Mouse (Mus musculus) neural tube, embryonic 14.5 days (tissue): ENCODE data around the gene Alg9. TPM values are rescaled to one million over a fixed set of nuclear protein-coding genes. Genes with fewer than 3 reads are reported as not detected.

ENCODE experiments used
- ATAC-seq: fragments of 200-750 bp; cut with Nextera tagmentation; 2 replicates; pipeline ENCODE4 v1.8.0; 2017; ENCODE audit warnings: low read depth, mild to moderate bottlenecking, moderate TSS enrichment, moderate library complexity
- H3K27ac ChIP-seq: fragments of 300-500 bp; sonication (generic); 2 replicates; pipeline ENCODE4 v1.5.1; 2014; ENCODE audit warnings: low read depth, mild to moderate bottlenecking, control low read depth, low read length, moderate library complexity, mixed read lengths
- H3K27me3 ChIP-seq: fragments of 300-500 bp; sonication (generic); 2 replicates; pipeline ENCODE4 v1.6.1; 2014; ENCODE audit warnings: low read length; ENCODE audit not compliant: control insufficient read depth, insufficient read depth
- H3K36me3 ChIP-seq: fragments of 300-500 bp; sonication (generic); 2 replicates; pipeline ENCODE4 v1.6.1; 2014; ENCODE audit warnings: low read length, mixed read lengths; ENCODE audit not compliant: control insufficient read depth, insufficient read depth
- H3K4me1 ChIP-seq: fragments of 300-500 bp; sonication (generic); 2 replicates; pipeline ENCODE4 v1.6.1; 2014; ENCODE audit warnings: low read length; ENCODE audit not compliant: control insufficient read depth, insufficient read depth
- H3K4me2 ChIP-seq: fragments of 300-500 bp; sonication (generic); 2 replicates; pipeline ENCODE4 v1.6.1; 2014; ENCODE audit warnings: mild to moderate bottlenecking, low read depth, low read length, control low read depth
- H3K4me3 ChIP-seq: fragments of 300-500 bp; sonication (generic); 2 replicates; pipeline ENCODE4 v1.5.1; 2014; ENCODE audit warnings: low read depth, low read length, control low read depth, mixed read lengths
- H3K9ac ChIP-seq: fragments of 300-500 bp; sonication (generic); replicated peaks from 2 replicates; pipeline ENCODE4 v1.6.1; 2014; ENCODE audit warnings: low read depth, mild to moderate bottlenecking, control low read depth, low read length, mixed read lengths
- H3K9me3 ChIP-seq: fragments of 300-500 bp; sonication (generic); 2 replicates; pipeline ENCODE4 v1.6.1; 2016; ENCODE audit warnings: low read length; ENCODE audit not compliant: control insufficient read depth
- WGBS: fragments of 180-500 bp; shearing (Covaris S2); extraction: QIAGEN DNeasy Blood & Tissue Kit; methylation state at CpG from one replicate; pipeline ENCODE4 v1.1.7; 2014; 5-methylcytosine and 5-hydroxymethylcytosine counted together
- polyA plus RNA-seq: library from polyadenylated mRNA; unstranded; fragments of >200 nt; fragmentation: Nextera tagmentation; extraction: Ambion mirVana; gene quantifications from 2 replicates; pipeline ENCODE4 v1.2.1, GENCODE M21; 2014

The Alg9 gene
- polyA plus RNA-seq, 1 experiment from 2014 or later, result 59.8 TPM

DNA sequence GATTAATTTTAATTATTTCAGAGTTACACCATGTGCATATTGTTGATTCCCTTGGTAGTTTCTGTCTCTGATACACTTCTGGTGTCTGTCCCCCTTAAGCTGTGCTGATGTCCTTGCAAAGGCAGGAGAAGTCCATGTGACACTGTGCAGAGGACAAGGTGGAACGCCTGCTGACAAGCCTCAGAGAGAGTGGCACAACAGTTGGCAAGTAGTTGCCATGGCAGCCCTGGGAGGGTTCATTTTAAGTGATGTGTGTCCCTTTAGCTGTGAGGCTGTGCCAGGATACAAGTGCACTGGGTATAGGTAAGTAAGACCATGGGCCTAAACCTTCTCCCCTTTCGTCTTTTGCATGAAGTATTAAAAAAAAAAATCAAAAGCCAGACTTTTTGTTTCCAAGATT lies 4.8 kb upstream of the Alg9 start:
- no peak for ATAC-seq
- Histone ChIP-seq H3K9me3 (no peaks in the 10 kb centered on the region), H3K36me3 (no peaks in the 10 kb centered on the region), H3K4me3 (no peak overlapping the region), H3K4me1 (peaks cover 16% of the 10 kb centered on the region; the same call in 1 of the 2 replicates), H3K4me2 (no peak overlapping the region), H3K27ac (no peak overlapping the region), H3K27me3 (no peaks in the 10 kb centered on the region), H3K9ac (no peak overlapping the region)
- 81% methylated on average over 2 of the region's 2 CpGs for WGBS

- peak overlapping the region; percentile 70 for H3K4me2 ChIP-seq
- peak overlapping the region; percentile 48 for H3K4me3 ChIP-seq
- no peaks in the 10 kb centered on the region for H3K27me3 ChIP-seq
- no peak for ATAC-seq
- no peaks in the 10 kb centered on the region for H3K36me3 ChIP-seq
- H3K9ac ChIP-seq, result peak overlapping the region; percentile 62; the same call in 1 of the 2 replicates
- WGBS, result 80% methylated on average over 4 of the region's 4 CpGs
- H3K27ac ChIP-seq, result peak overlapping the region; percentile 66; the same call in 1 of the 2 replicates
- peaks cover 12% of the 10 kb centered on the region; the same call in 1 of the 2 replicates for H3K4me1 ChIP-seq
- no peaks in the 10 kb centered on the region for H3K9me3 ChIP-seq
Observed at GRCm38 (mm10) chr9:50774026-50774462, 775 bp upstream of the Alg9 start.

GRCm38 (mm10) chr9:50775662-50776126 lies 875 bp downstream of the Alg9 start:
- H3K9me3 ChIP-seq, result no peaks in the 10 kb centered on the region
- 0% methylated on average over 30 of the region's 30 CpGs for WGBS
- ATAC-seq, result peak; percentile 79
- H3K4me3 ChIP-seq, result peak overlapping the region; percentile 48
- peaks cover 3% of the 10 kb centered on the region; the same call in 1 of the 2 replicates for H3K36me3 ChIP-seq
- H3K4me1 ChIP-seq, result peaks cover 11% of the 10 kb centered on the region; the same call in 1 of the 2 replicates
- peak overlapping the region; percentile 66 for H3K27ac ChIP-seq
- H3K9ac ChIP-seq, result peak overlapping the region; percentile 62
- H3K4me2 ChIP-seq, result peak overlapping the region; percentile 70
- no peaks in the 10 kb centered on the region for H3K27me3 ChIP-seq

DNA sequence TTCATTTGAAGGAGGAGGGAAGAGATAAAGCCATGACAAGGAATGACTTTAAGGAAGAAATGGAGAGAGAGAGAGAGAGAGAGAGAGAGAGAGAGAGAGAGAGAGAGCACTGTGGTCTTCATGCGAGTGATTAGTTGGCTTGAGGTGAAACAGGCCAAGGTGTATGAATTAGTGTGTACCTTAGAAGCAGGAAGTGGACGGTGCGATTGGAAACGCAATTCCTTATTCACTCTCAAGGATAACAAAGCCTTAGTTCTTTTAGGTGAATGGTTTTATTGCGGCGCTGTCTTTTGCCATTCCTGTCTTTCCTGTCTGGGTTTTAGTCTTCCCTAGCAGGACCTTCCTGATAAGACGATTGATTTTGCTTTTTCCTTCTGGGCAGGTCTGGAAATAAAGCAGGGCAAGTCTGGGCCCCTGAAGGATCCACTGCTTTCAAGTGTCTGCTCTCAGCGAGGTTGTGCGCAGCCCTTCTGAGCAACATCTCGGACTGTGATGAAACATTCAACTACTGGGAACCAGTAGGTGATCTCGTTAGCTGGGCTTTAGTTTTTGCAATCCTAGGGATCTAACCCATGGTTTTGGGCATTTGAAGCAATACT lies 1.4 kb downstream of the Alg9 start:
- Histone ChIP-seq H3K4me1 (peaks cover 11% of the 10 kb centered on the region; the same call in 1 of the 2 replicates), H3K9me3 (no peaks in the 10 kb centered on the region), H3K4me3 (peak overlapping the region; percentile 48), H3K9ac (peak overlapping the region; percentile 62), H3K36me3 (peaks cover 9% of the 10 kb centered on the region; the same call in 1 of the 2 replicates), H3K4me2 (peak overlapping the region; percentile 70), H3K27ac (no peak overlapping the region; the same call in 1 of the 2 replicates), H3K27me3 (no peaks in the 10 kb centered on the region)
- WGBS, result 50% methylated on average over 11 of the region's 11 CpGs
- ATAC-seq, result no peak

DNA sequence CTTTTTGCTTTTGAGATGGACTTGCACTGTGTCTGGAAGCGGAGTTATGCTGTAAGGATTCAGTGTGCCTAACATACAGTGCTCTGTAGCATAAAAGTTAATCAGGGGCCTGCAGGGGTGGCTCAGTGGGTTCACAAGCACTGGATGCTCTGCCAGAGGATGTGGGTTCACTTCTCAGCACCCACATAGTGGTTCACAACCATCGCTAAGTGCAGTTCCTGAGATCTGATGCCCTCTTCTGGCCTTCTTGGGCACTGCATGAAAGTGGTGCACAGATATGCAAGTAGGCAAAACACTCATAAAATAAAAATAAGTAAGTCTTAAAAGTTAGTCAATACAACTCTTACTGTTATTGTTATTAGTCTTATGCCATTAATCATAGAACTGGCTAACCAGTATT lies 7.3 kb downstream of the Alg9 start:
- Histone ChIP-seq H3K27me3 (no peaks in the 10 kb centered on the region), H3K9ac (no peak overlapping the region), H3K36me3 (peaks cover 47% of the 10 kb centered on the region), H3K27ac (no peak overlapping the region), H3K4me3 (no peak overlapping the region), H3K4me2 (no peak overlapping the region), H3K4me1 (no peaks in the 10 kb centered on the region), H3K9me3 (no peaks in the 10 kb centered on the region)
- 72% methylated on average over 2 of the region's 2 CpGs for WGBS
- ATAC-seq, result no peak

- no peak overlapping the region for H3K9ac ChIP-seq
- no peak for ATAC-seq
- H3K4me2 ChIP-seq, result no peak overlapping the region
- no peaks in the 10 kb centered on the region for H3K27me3 ChIP-seq
- 94% methylated on average over 3 of the region's 3 CpGs for WGBS
- no peaks in the 10 kb centered on the region for H3K4me1 ChIP-seq
- H3K4me3 ChIP-seq, result no peak overlapping the region
- peaks cover 24% of the 10 kb centered on the region for H3K36me3 ChIP-seq
- no peak overlapping the region for H3K27ac ChIP-seq
- H3K9me3 ChIP-seq, result no peaks in the 10 kb centered on the region
Observed at GRCm38 (mm10) chr9:50795266-50795665, 20.4 kb downstream of the Alg9 start.

DNA sequence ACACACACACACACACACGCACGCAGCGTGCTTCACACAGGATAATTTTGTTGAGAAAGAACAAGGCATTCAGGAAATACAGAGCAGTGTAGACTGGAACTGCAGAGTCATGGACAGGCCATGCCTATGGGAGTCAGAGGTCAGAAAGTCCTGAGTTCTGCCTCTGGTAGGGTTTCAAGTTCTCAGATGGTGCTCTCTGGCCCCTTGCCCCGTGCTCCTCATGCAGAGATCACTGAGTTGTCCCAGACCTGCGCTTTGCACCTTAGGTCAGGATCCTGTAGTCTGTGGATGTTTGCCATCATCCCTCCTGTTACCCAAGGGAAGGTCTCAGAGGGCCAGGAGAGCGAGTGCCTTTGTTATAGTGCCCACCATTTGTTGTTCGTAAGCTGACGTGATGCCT lies 22.0 kb downstream of the Alg9 start:
- Histone ChIP-seq H3K27me3 (no peaks in the 10 kb centered on the region), H3K4me3 (no peak overlapping the region), H3K9me3 (no peaks in the 10 kb centered on the region), H3K4me2 (no peak overlapping the region), H3K27ac (no peak overlapping the region), H3K4me1 (no peaks in the 10 kb centered on the region), H3K9ac (no peak overlapping the region), H3K36me3 (peaks cover 25% of the 10 kb centered on the region)
- 92% methylated on average over 8 of the region's 8 CpGs for WGBS
- ATAC-seq, result no peak

- peaks cover 22% of the 10 kb centered on the region for H3K36me3 ChIP-seq
- H3K4me2 ChIP-seq, result no peak overlapping the region
- no peaks in the 10 kb centered on the region for H3K9me3 ChIP-seq
- no peaks in the 10 kb centered on the region for H3K4me1 ChIP-seq
- no peak for ATAC-seq
- H3K9ac ChIP-seq, result no peak overlapping the region
- H3K27ac ChIP-seq, result no peak overlapping the region
- 94% methylated on average over 7 of the region's 7 CpGs for WGBS
- H3K4me3 ChIP-seq, result no peak overlapping the region
- H3K27me3 ChIP-seq, result no peaks in the 10 kb centered on the region
Observed at GRCm38 (mm10) chr9:50797641-50798040, 22.8 kb downstream of the Alg9 start.

DNA sequence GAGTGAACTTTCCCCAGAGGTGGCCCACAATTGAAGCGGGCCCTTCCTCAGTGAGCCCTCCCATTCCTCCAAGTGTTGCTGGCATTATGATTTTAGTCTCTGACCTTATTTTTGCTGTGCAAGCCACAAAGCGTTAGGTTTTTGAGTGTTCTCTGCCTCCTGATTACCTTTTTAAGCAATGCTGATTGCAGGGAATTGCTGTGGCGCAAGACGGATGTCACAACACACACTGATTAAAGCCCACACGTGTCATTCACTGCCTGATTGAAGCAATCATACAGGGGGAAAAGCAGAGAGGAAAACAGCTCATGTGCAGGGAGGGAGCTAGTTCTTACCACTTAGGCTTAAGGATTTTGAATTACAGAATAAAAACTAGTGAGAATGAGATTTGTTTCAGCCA lies 23.5 kb downstream of the Alg9 start:
- Histone ChIP-seq H3K9ac (no peak overlapping the region), H3K9me3 (no peaks in the 10 kb centered on the region), H3K4me1 (no peaks in the 10 kb centered on the region), H3K27ac (no peak overlapping the region), H3K4me3 (no peak overlapping the region), H3K27me3 (no peaks in the 10 kb centered on the region), H3K36me3 (peaks cover 18% of the 10 kb centered on the region), H3K4me2 (no peak overlapping the region)
- WGBS, result 86% methylated on average over 5 of the region's 5 CpGs
- ATAC-seq, result no peak
